Mouse (Mus musculus): ENCODE data around the gene Mill1.
"Not testable (repeated sequence)": the region's sequence is repeated elsewhere in the genome, so short reads cannot be mapped to it uniquely, and the experiment has no call there.

DNA sequence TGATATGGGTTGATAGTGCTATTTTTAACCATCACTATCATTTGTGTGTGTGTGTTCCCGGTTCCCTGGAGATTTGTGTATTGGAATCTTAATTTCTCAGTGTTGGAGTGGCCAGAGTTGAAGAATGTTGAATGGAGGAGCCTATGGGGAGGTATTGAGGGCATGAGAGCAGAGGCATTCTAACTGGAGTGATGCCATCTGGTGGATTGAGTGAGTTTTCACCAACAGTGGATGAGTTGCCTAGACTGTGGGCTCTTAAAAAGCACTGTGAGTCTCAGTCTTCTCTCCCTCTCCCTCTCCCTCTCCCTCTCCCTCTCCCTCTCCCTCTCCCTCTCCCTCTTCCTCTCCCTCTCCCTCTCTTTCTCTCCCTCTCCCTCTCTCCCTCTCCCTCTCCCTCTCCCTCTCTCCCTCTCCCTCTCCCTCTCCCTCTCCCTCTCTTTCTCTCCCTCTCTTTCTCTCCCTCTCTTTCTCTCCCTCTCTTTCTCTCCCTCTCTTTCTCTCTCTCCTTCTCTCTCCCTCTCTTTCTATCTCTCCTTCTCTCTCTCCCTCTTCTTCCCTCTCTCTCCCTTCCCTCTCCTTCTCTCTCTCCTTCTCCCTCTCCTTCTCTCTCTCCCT is 1.1 kb upstream of the Mill1 start:
- not testable (repeated sequence) for TF ChIP-seq CTCF (IDR thresholded peaks at IDR 0.05; ENCODE audit: control insufficient read depth, insufficient read depth, insufficient read length); MYOG (IDR thresholded peaks at IDR 0.05; ENCODE audit: control insufficient read depth, extremely low read depth, insufficient read length); CEBPB (IDR thresholded peaks at IDR 0.05; ENCODE audit: low read depth); FOSL1 (IDR thresholded peaks at IDR 0.05; ENCODE audit: insufficient read depth, low read length, poor library complexity, severe bottlenecking); USF1 (IDR thresholded peaks at IDR 0.05; ENCODE audit: low read depth); MYOD1 (IDR thresholded peaks at IDR 0.05; ENCODE audit: control insufficient read depth, insufficient read length, low read depth)

All from C2C12 (cell line).